ENCODE assay signal across 14 mouse cellular contexts in the genomic region with DNA sequence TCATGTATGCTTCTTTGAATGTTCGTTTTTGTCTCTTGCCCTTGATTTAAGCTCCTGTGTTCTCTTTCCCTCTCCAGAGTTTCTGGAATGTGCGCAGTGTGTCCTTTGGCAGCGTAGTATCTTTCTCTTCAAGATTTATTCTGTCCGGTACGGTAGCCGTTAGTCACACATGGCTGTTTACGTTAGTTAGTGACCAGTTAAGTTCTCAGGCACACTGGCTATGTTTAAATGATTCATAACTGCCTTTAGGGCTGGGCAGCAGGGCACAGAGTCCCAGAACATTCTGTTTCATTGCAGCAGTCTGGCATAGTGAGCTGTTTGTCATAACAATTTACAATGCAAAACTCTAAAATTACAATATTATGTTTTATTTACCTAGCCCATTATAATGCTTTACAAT.
DNase-seq lines count a peak whose midpoint lies in the region; ATAC-seq lines count a peak whose summit lies in the region.
"Had no signal": no experiment of that assay in that cellular context is flagged by ENCODE, and none has a peak within 500 bp of the region (broad histone marks: within the 10 kb centered on the region; RNA-seq: fewer than 3 reads in every experiment).

No protein-coding gene starts in this region.

- peak; percentile 51 for DNase-seq in adrenal gland, adult 2 months
- no peak for DNase-seq in adrenal gland, postnatal 4 days (ENCODE audit: low spot score in 2 of 2)
- DNase-seq in kidney, adult 18-20 months = peak; percentile 43
- peak; percentile 42 for DNase-seq in adipocyte (ENCODE audit: low spot score)
- DNase-seq in frontal cortex, postnatal 10 days (ENCODE audit: low spot score in 2 of 2) = no peak
- DNase-seq in right cerebral cortex, postnatal 14 days = no peak
- DNase-seq: right cerebral cortex, postnatal 4 days had no signal

- no peak overlapping the region for H3K27ac ChIP-seq in kidney, embryonic 15.5 days
- no peak overlapping the region for H3K27ac ChIP-seq in lung, embryonic 16.5 days (ENCODE audit: low read length)
- H3K27ac ChIP-seq: hindbrain, embryonic 15.5 days; liver, embryonic 12.5 days; stomach, embryonic 15.5 days had no signal

- H3K27me3 ChIP-seq in kidney, embryonic 15.5 days = no peaks in the 10 kb centered on the region
- no peaks in the 10 kb centered on the region for H3K27me3 ChIP-seq in lung, embryonic 16.5 days (ENCODE audit: control insufficient read depth, insufficient read depth, low read depth, low read length)
- H3K27me3 ChIP-seq: embryonic facial prominence, embryonic 15.5 days; hindbrain, embryonic 15.5 days; liver, embryonic 12.5 days; stomach, embryonic 15.5 days had no signal

- no peak overlapping the region for H3K4me2 ChIP-seq in kidney, embryonic 15.5 days
- no peak overlapping the region for H3K4me2 ChIP-seq in lung, embryonic 16.5 days (ENCODE audit: low read depth, low read length)
- H3K4me2 ChIP-seq: embryonic facial prominence, embryonic 15.5 days; hindbrain, embryonic 15.5 days; liver, embryonic 12.5 days; stomach, embryonic 15.5 days had no signal

- no peaks in the 10 kb centered on the region for H3K9me3 ChIP-seq in kidney, embryonic 15.5 days (replicated peaks)
- H3K9me3 ChIP-seq in lung, embryonic 16.5 days (ENCODE audit: control insufficient read depth, low read length) = no peaks in the 10 kb centered on the region
- H3K9me3 ChIP-seq: embryonic facial prominence, embryonic 15.5 days; hindbrain, embryonic 15.5 days; liver, embryonic 12.5 days; stomach, embryonic 15.5 days had no signal

- H3K9ac ChIP-seq in kidney, embryonic 15.5 days = no peak overlapping the region
- H3K9ac ChIP-seq in lung, embryonic 16.5 days (ENCODE audit: low read length) = no peak overlapping the region
- H3K9ac ChIP-seq: embryonic facial prominence, embryonic 15.5 days; hindbrain, embryonic 15.5 days; liver, embryonic 12.5 days; stomach, embryonic 15.5 days had no signal

- ATAC-seq in kidney, embryonic 15.5 days (replicated peaks; ENCODE audit: low FRiP score) = no peak
- peak; percentile 64; the same call in 1 of the 2 replicates for ATAC-seq in lung, embryonic 16.5 days (ENCODE audit: low read depth)
- ATAC-seq: forebrain, embryonic 16.5 days; liver, embryonic 12.5 days had no signal

- no peak overlapping the region for H3K4me3 ChIP-seq in kidney, embryonic 15.5 days (replicated peaks)
- no peak overlapping the region for H3K4me3 ChIP-seq in lung, embryonic 16.5 days (ENCODE audit: low read length)
- H3K4me3 ChIP-seq: embryonic facial prominence, embryonic 15.5 days; hindbrain, embryonic 15.5 days; liver, embryonic 12.5 days; stomach, embryonic 15.5 days had no signal

- peaks cover 13% of the 10 kb centered on the region for H3K4me1 ChIP-seq in kidney, embryonic 15.5 days
- H3K4me1 ChIP-seq in lung, embryonic 16.5 days (replicated peaks; ENCODE audit: control insufficient read depth, insufficient read depth, low read length) = peaks cover 9% of the 10 kb centered on the region; the same call in 1 of the 2 replicates
- H3K4me1 ChIP-seq: embryonic facial prominence, embryonic 15.5 days had no signal

- H3K36me3 ChIP-seq in kidney, embryonic 15.5 days = peaks cover 29% of the 10 kb centered on the region
- H3K36me3 ChIP-seq in lung, embryonic 16.5 days (ENCODE audit: control insufficient read depth, insufficient read depth, low read length) = peaks cover 5% of the 10 kb centered on the region; the same call in 1 of the 2 replicates
- H3K36me3 ChIP-seq: hindbrain, embryonic 15.5 days had no signal

- 40% methylated on average over 7 of the region's 7 CpGs for WGBS in kidney, embryonic 15.5 days
- 36% methylated on average over 7 of the region's 7 CpGs for WGBS in lung, embryonic 16.5 days

Comparison
In these comparisons a context has a peak if more than half of its experiments do, and no peak if none do; other contexts are left out.
1. DNase-seq: peak in adrenal gland, adult 2 months (single experiment), kidney, adult 18-20 months (single experiment) and adipocyte (single experiment); none in adrenal gland, postnatal 4 days (0 of 2), frontal cortex, postnatal 10 days (0 of 2) and right cerebral cortex, postnatal 14 days (single experiment).